Mouse (Mus musculus) left cerebral cortex, postnatal 14 days (tissue): Measurements from ENCODE around the gene 4931429L15Rik. TPM values are rescaled to one million over a fixed set of nuclear protein-coding genes. Genes with fewer than 3 reads are reported as not detected.

ENCODE experiments used
- DNase-seq, 2 experiments: peaks; one replicate each; pipeline ENCODE4 v3.0.0; 2021 to 2022; ENCODE audit warnings: low spot score in 2 of 2, mixed read lengths in 1 of 2
- intact Hi-C: fragments of 180-260 bp; cut with DNase I; formaldehyde crosslinking; loops from one replicate; pipeline ENCODE4 v1.15.1; 2025
- total RNA-seq, 2 experiments: library from RNA; stranded (reverse); gene quantifications; 2 replicates each; pipeline ENCODE4 v1.2.3; 2021

Gene 4931429L15Rik
- total RNA-seq, 2 experiments from 2014 or later = not detected

DNA sequence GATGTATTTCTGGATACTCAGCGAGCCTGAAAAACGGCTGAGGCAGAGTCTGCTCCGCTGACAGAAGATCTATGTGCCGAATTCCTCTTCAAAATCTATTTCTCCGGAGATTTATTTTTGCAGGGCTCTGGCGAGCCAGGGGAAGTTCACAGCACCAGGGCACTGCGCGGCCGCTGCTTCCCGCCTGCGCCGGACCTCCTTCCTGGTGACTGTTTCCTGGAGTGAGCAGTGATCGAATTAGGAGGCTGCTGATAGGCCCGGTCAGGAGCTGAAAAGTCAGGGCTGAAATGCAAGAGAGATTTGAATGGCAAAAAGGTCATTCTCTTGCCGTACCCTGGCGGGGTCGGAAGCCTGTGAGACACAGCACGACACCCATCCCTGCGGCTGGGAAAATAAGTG, 9.5 kb upstream of the 4931429L15Rik start:
- intact Hi-C loops = no loop called here
- no peak for DNase-seq

DNA sequence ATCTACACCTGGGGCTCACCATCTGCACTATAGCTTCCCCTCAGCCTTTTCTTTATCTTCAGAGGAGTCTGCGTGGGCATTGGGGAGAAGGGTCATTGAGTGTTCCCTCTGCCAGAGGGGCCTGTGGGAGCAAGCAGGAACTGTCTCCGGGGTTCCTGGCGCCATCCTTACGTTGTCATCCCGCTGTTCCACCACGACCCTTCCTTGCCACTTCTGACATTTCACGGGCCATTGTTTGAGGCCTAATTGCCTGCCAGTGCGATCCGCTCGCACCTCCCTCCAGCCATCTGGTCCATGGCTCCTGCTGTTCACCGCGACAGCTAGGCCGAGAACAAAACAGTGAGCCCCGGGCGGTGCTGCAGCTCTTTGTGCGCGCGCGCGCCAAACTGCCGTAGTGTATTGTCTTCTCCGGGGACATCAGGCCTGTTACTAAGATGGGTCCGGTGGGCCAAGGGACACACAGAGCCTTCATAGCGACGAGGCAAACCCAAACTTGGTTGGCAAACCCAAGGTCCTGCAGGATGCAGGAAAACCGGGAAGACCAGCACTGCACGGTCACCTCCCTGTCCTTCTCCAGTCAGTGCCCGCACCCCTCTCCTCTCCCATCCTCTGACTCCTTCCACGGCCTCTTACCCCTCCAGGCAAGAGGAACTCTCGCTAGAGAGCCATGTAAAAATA, 8.9 kb upstream of the 4931429L15Rik start:
- peak; percentile 66 to 70 for DNase-seq

DNA sequence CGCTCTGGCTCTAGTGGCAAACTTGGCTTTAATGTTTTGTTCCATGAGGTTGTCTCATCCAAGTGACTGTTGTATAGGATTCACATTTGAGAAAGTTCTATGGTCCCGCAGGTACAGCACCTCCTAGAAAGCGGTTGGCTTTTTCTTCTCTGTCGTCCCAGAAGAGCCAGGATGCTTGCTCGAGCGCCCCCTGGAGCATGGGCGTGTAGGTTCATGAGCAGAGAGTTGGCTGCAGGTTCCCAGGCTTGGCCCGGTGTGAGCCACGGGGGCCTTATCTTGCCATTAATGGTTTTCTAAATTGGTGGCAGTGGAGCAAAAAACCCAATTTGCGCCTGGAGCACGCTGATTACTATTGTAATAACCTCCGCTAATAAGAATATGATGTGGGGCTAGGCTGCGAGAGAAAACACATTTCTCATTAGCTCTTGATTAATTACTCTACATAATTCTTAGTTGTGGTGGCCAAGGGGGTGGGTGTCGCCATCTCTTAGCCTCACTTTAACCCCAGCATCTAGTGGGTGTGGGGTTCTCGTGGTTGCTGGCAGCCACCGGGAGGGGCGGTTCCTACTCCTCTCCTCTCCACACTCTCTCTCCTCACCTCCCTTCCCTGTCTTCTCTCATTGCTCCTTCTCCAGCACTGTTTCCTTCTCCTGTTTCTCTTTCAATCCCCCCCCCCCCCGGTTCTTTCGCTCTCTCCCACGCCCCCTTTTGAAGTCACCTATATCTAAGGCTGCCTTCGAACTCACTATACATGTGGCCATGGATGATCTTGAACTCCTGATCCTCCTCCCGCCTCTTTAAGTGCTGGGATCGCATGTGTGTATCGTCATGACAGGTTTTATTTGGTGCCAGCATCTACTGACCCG, 8.2 kb upstream of the 4931429L15Rik start:
- intact Hi-C loops = no loop called here

More for the DNA sequence above, 8.9 kb upstream of the 4931429L15Rik start:
- intact Hi-C loops = no loop called here

DNA sequence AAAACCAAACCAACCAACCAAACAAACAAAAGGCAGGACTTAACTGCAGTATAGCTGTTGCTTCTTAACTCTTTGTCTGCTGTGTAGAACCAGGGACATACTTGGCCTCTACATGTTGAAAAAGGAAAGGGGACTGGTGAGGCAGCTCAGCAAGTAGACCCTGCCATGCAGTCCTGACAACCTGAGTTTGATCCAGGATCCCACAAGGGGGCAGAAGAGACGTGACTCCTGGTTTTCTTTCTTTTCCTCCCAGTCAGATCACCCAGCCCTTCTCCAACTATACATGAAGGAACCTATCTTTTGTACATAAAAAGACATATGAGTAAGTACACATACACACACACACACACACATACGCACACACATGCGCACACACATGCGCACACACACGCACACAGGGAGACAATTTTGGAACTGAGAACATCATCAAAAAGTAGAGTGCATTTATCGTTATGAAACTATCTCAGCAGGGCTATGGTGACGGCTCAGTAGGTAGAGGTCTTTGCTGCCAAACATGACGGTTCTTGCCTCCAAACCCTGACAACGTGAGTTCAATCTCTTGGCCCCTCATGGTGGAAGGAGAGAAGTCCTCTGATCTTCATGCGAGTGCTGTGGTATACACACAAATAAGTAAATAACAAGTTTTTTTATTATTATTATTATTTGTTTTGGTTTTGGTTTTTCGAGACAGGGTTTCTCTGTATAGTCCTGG, 7.1 kb upstream of the 4931429L15Rik start:
- no peak for DNase-seq
- intact Hi-C loops = no loop called here

More for the DNA sequence above, 8.2 kb upstream of the 4931429L15Rik start:
- DNase-seq = no peak

DNA sequence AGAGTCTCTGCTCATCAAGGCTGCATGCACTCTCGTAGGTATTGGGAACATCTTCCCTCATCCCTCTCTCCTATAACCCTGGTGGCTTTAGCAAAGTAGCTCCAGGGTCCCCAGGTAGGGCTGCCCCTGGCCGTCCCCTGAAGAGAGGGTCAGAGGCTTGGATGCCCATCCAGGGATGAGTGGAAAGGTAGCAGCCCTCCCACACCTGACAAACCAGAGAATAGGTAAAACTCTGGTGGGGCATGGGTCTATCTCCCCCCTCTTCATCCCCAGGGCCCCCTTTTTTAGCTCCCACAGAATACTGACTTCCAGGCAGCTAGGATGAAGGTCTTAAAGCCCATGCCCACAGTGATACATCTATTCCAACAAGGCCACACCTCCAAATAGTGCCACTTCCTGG, 675 bp upstream of the 4931429L15Rik start:
- DNase-seq = no peak
- intact Hi-C loops = no loop called here

DNA sequence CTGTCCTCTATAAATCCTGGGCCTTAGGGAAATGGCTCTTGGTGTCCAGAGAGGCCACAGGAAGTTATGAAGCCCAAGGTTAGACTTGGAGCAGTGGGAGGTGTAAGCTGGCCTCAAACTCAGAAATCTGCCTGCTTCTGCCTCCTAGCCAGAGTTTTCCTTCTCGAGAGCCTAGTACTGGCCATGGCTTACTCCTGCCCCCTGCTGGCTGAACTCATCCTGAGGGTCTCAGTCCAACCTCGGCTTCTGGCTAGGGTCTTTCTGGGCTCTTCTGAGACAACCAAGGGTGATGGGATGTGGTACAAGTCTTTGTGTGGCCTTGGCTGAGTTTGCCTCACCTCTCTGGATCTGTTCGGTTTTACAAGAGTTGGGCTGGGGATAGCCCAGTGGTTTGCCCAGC, 1.8 kb downstream of the 4931429L15Rik start:
- intact Hi-C loops = no loop called here
- no peak for DNase-seq

DNA sequence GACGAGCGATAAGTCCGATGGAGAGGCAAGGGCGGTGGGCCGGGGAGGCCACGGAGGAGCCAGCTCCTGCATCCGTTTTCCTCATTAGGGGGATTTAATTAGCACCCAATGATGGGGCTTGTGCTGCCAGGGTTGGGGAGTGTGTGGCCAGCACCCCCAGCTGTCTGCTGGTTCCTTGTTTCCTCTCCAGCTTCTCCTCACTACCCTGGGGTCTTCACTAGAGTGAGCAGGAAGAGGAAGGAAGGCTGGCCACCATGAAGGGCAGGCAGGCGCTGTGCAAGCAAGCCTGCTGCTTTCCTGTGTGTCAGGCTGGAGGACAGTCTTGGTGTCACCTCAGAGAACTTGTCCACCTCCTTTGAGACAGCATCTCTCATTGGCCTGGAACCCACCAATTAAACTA, 2.9 kb downstream of the 4931429L15Rik start:
- DNase-seq = no peak
- intact Hi-C loops = no loop called here

DNA sequence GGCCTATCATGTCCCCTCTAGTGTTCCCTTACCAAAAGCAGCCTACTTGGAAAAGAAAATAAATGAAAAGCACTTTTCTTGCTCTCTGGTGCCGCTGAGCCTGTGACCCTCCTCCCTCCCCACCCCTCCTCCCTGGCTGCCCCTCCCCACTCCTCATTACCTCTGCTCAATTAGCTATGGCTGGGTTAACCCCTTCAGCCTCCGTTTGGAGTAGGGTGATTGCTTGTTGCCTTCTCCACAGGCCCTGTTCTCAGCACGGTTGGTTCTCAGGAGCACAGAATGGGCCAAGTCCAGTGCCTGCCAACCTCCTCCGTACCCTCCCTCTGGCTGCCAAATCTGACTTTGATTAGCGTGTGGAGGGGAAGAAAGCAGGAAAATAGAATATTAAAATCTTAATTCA, 3.4 kb downstream of the 4931429L15Rik start:
- intact Hi-C loops = no loop called here
- no peak for DNase-seq

DNA sequence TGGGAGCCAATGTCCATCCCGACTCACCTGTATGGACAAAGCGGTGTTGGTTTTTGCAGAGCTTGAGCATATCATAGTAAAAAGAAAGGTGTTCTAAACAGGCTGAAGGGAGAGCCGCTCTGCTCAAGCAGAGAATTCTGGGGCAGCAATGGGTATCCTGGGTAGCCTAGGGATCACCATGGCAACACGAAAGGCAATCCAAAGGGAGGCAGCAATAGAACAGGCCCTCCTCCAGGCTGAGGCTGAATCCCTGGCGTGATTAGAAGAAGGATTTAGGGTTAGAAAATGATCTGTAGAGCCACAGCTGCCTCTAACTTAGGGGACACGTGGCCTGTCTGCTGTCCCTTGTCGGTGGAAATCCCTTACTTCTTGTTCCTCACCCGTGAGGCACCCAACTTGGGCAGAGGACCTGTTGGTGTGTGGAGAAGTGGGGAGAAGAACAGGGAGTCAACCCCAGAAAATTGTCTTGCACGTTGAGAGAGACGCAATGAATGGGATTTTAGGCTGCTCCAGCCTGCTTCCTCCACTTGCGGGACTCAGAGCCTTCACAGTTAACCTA, 3.9 kb downstream of the 4931429L15Rik start:
- peak; percentile 52 to 56 for DNase-seq
- intact Hi-C loops = no loop called here

DNA sequence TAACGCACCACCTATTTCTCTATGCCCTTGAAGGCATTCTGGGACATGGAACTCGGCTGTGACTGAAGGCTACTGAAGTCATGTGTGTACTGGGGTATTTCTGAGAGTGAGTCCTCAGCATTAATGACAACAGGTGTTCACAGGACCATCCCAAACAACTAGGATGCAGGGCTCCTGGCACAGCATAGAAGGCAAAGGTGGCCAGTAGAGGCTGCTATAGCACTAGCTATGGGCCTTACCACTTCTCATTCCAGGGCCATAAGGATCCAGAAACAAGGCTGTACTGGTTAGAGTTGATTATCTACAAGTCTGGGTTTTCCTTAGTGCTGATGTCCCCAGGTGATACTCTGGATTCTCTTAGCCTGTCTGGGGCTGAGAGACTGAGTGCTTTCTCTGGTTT, 4.9 kb downstream of the 4931429L15Rik start:
- intact Hi-C loops = no loop called here
- DNase-seq = no peak

DNA sequence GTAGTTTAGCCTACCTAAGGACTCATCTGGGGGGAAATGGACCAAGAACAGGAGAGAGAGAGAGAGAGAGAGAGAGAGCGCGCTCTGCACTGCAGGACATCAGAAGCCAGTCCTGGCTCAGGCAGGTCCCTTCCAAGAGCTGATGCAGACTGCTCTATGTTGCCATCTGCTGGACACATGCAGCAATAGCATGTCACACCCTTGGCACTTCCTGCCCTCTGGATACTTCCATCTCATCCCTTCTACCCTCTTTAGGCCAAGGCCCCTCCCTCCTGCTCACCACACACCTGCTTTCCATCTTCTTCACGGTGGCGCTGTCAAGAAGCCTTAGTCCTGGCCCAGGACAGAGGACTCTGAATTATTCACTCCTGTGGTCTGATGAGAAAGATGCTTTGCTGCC, 5.3 kb downstream of the 4931429L15Rik start:
- intact Hi-C loops = no loop called here
- peak; percentile 63 to 71 for DNase-seq

DNA sequence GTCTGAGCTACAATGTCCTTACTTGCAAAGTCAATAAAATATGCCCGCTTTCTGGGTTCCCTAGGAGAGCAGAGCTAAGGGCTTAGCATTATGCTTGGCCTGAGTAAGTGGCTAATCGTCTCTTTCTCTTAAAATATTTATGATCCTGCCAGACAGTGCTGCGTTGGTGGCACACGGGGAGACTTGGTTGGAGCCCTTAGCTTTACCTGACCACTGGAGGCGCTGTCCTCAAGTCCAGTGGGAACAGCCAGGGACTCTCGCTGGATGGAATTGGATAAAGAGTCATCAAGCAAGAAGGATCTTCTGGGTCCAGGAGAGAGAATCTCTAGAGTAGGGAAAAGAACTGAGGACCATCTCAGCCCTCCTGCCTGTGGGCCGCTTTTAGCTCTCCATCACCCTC, 10.7 kb downstream of the 4931429L15Rik start:
- no peak for DNase-seq
- intact Hi-C loops = no loop called here

DNA sequence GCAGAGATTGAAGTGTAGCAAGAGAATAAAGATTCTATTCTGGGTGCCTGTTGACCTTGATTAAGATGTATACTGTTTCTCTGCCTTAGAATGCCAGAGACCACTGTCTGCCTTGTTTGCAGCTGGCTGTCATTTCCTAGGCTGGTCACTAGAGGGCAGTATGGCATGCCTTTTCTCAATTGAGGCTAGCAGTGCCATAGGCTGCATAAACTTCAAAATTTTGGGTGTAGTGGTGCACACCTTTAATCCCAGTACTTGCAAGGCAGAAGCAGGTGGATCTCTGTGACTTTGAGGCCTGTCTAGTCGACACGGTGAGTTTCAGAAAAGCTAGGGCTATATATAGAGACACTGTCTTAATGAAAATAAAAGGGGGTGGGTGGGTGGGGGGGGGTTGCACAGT, 17.6 kb downstream of the 4931429L15Rik start:
- intact Hi-C loops = no loop called here
- DNase-seq = peak; percentile 74 to 78

DNA sequence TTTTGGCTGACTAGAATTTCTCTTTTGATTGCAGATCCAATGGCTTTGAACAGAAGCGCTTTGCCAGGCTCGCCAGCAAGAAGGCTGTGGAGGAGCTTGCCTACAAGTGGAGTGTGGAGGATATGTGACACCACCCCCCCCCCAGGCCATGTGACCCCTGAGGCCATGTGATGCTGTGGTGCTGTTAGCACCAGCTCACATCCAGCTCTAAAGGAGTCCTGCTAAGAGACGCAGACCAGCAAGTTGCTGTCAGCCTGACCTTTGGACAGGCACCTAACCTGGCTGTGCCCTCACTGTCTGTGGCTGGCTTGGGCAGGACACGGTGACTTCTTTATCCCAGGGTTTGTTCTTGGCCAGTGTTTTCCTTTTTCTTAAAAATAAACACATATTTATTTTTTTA, 21.4 kb downstream of the 4931429L15Rik start:
- DNase-seq = no peak
- intact Hi-C loops = no loop called here

DNA sequence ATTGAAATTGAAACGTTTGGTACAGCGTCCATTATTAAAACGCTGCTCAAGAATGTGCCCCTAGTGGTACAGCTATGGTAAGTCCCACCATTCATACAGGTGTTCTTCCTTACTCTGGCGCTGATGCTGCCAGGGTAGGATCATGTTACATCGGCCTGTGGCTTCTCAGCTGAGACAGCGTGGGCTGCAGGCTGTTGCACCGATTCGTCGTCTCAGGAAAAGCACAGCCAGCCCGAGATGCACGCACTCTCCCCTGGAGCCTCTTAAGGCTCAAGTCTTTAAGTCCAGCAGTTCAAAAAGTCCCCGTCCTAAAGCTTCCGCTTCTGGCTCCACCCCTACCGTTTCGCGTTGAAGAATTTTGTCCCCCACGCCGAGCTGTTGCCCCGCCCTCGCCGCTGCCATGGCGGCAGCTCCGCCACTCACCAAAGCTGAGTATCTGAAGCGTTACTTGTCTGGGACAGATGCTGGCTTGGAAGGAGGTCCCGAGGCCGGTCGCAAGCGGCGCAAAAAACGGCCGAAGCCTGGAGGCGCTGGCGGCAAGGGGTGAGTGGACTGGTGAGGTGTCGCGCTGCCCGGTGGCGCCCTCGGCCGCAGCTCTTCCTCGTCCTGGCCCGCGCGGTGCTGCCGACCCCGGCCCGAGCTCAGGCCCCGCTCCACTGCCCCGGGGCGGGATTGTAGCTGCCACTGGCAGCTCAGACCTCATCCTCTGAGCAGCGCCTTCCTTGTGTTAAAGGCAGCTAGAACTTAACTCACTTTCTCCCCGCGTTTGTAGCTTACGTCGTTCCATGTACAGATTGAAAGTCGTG, 37.0 kb downstream of the 4931429L15Rik start, which contains the start of gene Bud13:
Gene Bud13, plus strand, starts transcription at position 378 of the 806 bp plus-strand sequence.
- intact Hi-C loops = no loop called here

DNA sequence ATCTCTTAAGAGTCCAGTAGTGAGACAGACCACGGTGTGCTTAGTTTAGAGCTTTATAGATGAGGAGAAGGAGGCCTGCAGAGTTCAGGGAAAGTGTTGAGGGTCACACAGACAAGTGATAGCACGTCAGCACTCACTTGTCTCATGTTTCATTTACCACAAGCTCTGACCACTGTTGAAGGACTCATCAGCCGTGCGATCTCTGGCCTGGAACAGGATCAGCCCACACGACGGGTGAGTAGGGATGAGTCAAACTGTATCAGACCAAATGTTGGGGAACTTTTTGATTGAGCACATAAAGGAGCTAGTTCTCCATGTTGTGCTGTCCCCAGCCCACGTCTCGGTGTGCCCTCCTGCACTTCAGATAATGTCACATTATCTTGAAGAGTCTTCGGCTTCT, 45.3 kb downstream of the 4931429L15Rik start:
- no peak for DNase-seq
- intact Hi-C loops = no loop called here

More for the DNA sequence above, 37.0 kb downstream of the 4931429L15Rik start, which contains the start of gene Bud13:
- DNase-seq = peak; percentile 91 to 94

DNA sequence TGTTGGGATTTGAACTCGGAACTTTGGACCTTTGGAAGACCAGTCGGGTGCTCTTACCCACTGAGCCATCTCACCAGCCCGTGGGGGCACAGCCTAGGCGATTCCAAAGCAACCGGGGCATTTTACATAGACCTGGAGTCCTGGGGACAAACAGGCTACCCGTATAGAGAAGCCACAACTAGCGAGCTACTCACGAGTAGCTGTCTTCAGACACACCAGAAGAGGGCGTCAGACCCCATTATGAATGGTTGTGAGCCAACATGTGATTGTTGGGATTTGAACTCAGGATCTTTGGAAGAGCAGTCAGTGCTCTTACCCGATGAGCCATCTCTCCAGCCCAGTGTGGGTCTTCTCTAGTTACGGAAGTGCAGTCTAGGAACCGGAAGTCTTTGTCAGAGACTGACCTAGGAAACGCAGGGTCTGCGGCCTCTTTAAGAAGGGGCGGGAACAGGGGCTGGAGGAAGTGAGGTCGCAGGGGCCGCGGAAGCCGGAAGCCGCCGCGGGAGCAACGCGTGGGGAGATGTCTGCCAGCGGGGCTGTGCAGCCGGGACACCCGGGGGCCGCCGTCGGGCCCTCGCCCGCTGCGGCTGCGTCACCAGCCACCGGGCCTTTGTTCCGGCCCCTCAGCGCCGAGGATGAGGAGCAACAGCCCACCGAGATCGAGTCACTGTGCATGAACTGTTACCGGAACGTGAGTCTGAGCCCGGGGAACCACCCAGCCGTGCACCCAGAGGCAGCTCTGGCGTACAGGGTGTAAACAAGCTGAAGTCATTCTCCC, 46.9 kb downstream of the 4931429L15Rik start, which contains the start of gene Zpr1:
Gene Zpr1, plus strand, starts transcription at position 388 of the 778 bp plus-strand sequence.
- intact Hi-C loops = no loop called here
- peak; percentile 88 to 89 for DNase-seq

DNA sequence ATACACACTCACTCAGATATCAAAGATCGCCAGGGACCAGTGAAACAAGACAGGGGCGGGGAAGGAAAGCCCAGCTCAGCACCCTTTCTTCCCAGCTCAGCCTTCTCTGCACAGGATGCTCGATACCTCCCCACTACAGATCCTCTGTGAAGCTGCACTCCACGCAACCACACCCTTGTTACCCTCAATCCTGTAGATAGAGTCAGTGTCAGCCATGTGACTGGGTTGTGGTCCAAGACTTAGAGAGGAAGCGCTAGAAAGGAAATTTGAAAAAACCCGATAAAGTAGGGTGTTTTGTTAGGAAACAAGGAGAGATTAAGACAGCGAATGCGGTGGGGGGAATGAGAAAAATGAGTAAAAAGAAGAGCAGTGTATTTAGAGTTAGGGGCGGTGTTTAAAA, 47.7 kb downstream of the 4931429L15Rik start:
- no peak for DNase-seq
- intact Hi-C loops = no loop called here
